Mouse (Mus musculus) ES-E14 (cell line): ENCODE data around the gene Apobr. TPM values are rescaled to one million over a fixed set of nuclear protein-coding genes. Genes with fewer than 3 reads are reported as not detected.

Source experiments
- DNase-seq: peaks from one replicate; pipeline ENCODE4 v3.0.0-alpha.2; 2013; ENCODE audit warnings: low read depth, low spot score
- H3K27ac ChIP-seq: 2 replicates; pipeline ENCODE4 v1.5.1; 2012; ENCODE audit warnings: low read depth, mild to moderate bottlenecking, low read length, moderate library complexity, mixed read lengths; ENCODE audit not compliant: poor library complexity, insufficient read depth, severe bottlenecking
- H3K36me3 ChIP-seq: 2 replicates; pipeline ENCODE4 v1.6.1; 2012; ENCODE audit warnings: mild to moderate bottlenecking, low read length, moderate library complexity, mixed read lengths; ENCODE audit not compliant: control insufficient read depth, poor library complexity, insufficient read depth, severe bottlenecking
- H3K4me1 ChIP-seq, 2 experiments: fragments of 150-350 bp in 1 of 2; sonication (generic) in 1 of 2; 2 replicates each; pipeline ENCODE4 v1.6.1; 2012; ENCODE audit warnings: low read length in 2 of 2, mild to moderate bottlenecking in 1 of 2, mixed read lengths in 1 of 2; ENCODE audit not compliant: control insufficient read depth in 2 of 2, insufficient read depth in 2 of 2, poor library complexity in 1 of 2
- H3K4me3 ChIP-seq, 2 experiments: fragments of 150-350 bp in 1 of 2; sonication (generic) in 1 of 2; 2 replicates each; pipeline ENCODE4 v1.5.1; 2012; ENCODE audit warnings: low read length in 2 of 2, low read depth in 1 of 2, mild to moderate bottlenecking in 1 of 2, mixed read lengths in 1 of 2; ENCODE audit not compliant: insufficient read depth in 1 of 2, poor library complexity in 1 of 2, severe bottlenecking in 1 of 2
- H3K9ac ChIP-seq: 2 replicates; pipeline ENCODE4 v1.6.1; 2012; ENCODE audit warnings: low read depth, mild to moderate bottlenecking, low read length, mixed read lengths; ENCODE audit not compliant: poor library complexity, insufficient read depth, severe bottlenecking
- H3K9me3 ChIP-seq: fragments of 150-350 bp; sonication (generic); 2 replicates; pipeline ENCODE4 v1.6.1; 2012; ENCODE audit warnings: low read depth, mild to moderate bottlenecking, low read length; ENCODE audit not compliant: control insufficient read depth, insufficient read depth
- CHD2 ChIP-seq: IDR thresholded peaks from 2 replicates; pipeline ENCODE4 v1.6.1; 2014; ENCODE audit warnings: mild to moderate bottlenecking, low read depth, low read length, inconsistent platforms
- HCFC1 ChIP-seq: IDR thresholded peaks from 2 replicates; pipeline ENCODE4 v1.6.1; 2012; ENCODE audit warnings: low read length, inconsistent platforms, borderline replicate concordance; ENCODE audit not compliant: insufficient read depth
- MAFK ChIP-seq: IDR thresholded peaks from 2 replicates; pipeline ENCODE4 v1.6.1; 2014; ENCODE audit warnings: mild to moderate bottlenecking, low read depth, low read length, inconsistent platforms; ENCODE audit not compliant: insufficient read depth
- ZC3H11A ChIP-seq: IDR thresholded peaks from 2 replicates; pipeline ENCODE4 v1.6.1; 2012; ENCODE audit warnings: low read depth, mild to moderate bottlenecking, inconsistent platforms, low read length, borderline replicate concordance
- ZNF384 ChIP-seq: IDR thresholded peaks from 2 replicates; pipeline ENCODE4 v1.6.1; 2012; ENCODE audit warnings: low read depth, low read length, inconsistent platforms
- in situ Hi-C, 2 experiments: fragments of 600-800 bp; cut with MboI; formaldehyde crosslinking; loops; one replicate each; pipeline ENCODE4 v1.15.1; 2025; ENCODE audit warnings: low sequenced_read_pairs in 2 of 2, inconsistent platforms in 1 of 2; ENCODE audit not compliant: unreplicated experiment in 2 of 2
- total RNA-seq: library from RNA; depleted of rRNA; stranded (reverse); fragments of 300-350 nt; gene quantifications from 2 replicates; pipeline ENCODE4 v1.2.3, GENCODE M21; 2012

Gene Apobr
- total RNA-seq, 1 experiment: 2.6 TPM

GRCm38 (mm10) chr7:126612736-126613135 lies 28.0 kb downstream of the Apobr start:
- H3K4me3 ChIP-seq: no peak overlapping the region
- no peaks in the 10 kb centered on the region for H3K36me3 ChIP-seq

GRCm38 (mm10) chr7:126616707-126617106 lies 32.0 kb downstream of the Apobr start:
- TF ChIP-seq HCFC1 (no peak), ZC3H11A (no peak), ZNF384 (no peak), CHD2 (no peak), MAFK (no peak)
- H3K9ac ChIP-seq: no peak overlapping the region
- no peak for DNase-seq
- in situ Hi-C loops: no loop called here
- no peaks in the 10 kb centered on the region for H3K36me3 ChIP-seq
- H3K27ac ChIP-seq: no peak overlapping the region
- H3K4me1 ChIP-seq: no peaks in the 10 kb centered on the region
- H3K9me3 ChIP-seq: no peaks in the 10 kb centered on the region
- no peak overlapping the region for H3K4me3 ChIP-seq

More at GRCm38 (mm10) chr7:126612736-126613135, 28.0 kb downstream of the Apobr start:
- H3K4me1 ChIP-seq: no peaks in the 10 kb centered on the region
- no peak for TF ChIP-seq CHD2
- TF ChIP-seq HCFC1: no peak
- TF ChIP-seq MAFK: no peak
- TF ChIP-seq ZNF384: no peak
- TF ChIP-seq ZC3H11A: no peak
- no peak overlapping the region for H3K9ac ChIP-seq
- DNase-seq: no peak
- no peaks in the 10 kb centered on the region for H3K9me3 ChIP-seq
- no peak overlapping the region for H3K27ac ChIP-seq
- in situ Hi-C loops: no loop called here

GRCm38 (mm10) chr7:126619559-126620275 lies 35.0 kb downstream of the Apobr start:
- Histone ChIP-seq H3K9me3 (no peaks in the 10 kb centered on the region), H3K27ac (no peak overlapping the region), H3K9ac (no peak overlapping the region), H3K4me3 (no peak overlapping the region), H3K36me3 (no peaks in the 10 kb centered on the region; the same call in 1 of the 2 replicates), H3K4me1 (0 out of 4 replicates have a peak, but pooled peaks cover 0 to 1% of the 10 kb centered on the region in 2 experiments)
- TF ChIP-seq CHD2 (no peak), HCFC1 (no peak), ZNF384 (no peak), ZC3H11A (no peak)
- no peak for DNase-seq
- in situ Hi-C loops: no loop called here

GRCm38 (mm10) chr7:126621452-126622359 lies 37.0 kb downstream of the Apobr start:
- DNase-seq: no peak
- no peak overlapping the region for H3K9ac ChIP-seq
- no peaks in the 10 kb centered on the region; the same call in 1 of the 2 replicates for H3K36me3 ChIP-seq
- H3K4me3 ChIP-seq: no peak overlapping the region
- in situ Hi-C loops: no loop called here
- no peaks in the 10 kb centered on the region for H3K9me3 ChIP-seq
- TF ChIP-seq CHD2 (no peak), ZNF384 (no peak), HCFC1 (no peak), ZC3H11A (no peak), MAFK (no peak)
- no peak overlapping the region for H3K27ac ChIP-seq
- peaks cover 5 to 9% of the 10 kb centered on the region in 2 experiments; a peak in 3 of 4 replicates for H3K4me1 ChIP-seq
